Mouse (Mus musculus) heart, adult 8-10 months (tissue): ENCODE measurements around the gene Ccdc157. TPM values are rescaled to one million over a fixed set of nuclear protein-coding genes. Genes with fewer than 3 reads are reported as not detected.
"Not testable (repeated sequence)": the region's sequence is repeated elsewhere in the genome, so short reads cannot be mapped to it uniquely, and the experiment has no call there.

Source experiments
- DNase-seq: peaks from one replicate; pipeline ENCODE4 v3.0.0; 2022; ENCODE audit warnings: low spot score
- total RNA-seq, 4 experiments: library from RNA; stranded (reverse); gene quantifications; 2 replicates each; pipeline ENCODE4 v1.2.4; 2022

Gene Ccdc157
- total RNA-seq, 4 experiments from 2014 or later, result 3.0 to 4.2 (median 3.6) TPM

DNA sequence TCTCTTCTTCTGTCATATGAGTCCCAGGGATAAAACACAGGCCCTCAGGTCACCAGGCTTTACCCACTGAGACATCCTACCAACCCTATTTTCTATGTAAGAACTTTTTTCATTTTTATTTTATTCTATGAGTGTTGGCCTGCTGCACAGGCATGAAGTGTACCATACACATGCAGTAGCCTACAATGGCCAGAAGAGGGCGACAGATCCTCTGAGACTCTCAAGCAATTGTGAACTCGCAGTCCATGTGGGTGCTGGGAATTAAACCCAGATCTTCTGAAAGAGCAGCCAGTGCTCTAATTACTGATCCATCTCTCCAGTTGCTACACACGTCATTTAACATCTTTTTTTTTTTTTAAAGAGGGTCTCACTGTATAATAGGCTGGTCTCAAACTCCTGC is 26.6 kb downstream of the Ccdc157 start:
- DNase-seq, result no peak

DNA sequence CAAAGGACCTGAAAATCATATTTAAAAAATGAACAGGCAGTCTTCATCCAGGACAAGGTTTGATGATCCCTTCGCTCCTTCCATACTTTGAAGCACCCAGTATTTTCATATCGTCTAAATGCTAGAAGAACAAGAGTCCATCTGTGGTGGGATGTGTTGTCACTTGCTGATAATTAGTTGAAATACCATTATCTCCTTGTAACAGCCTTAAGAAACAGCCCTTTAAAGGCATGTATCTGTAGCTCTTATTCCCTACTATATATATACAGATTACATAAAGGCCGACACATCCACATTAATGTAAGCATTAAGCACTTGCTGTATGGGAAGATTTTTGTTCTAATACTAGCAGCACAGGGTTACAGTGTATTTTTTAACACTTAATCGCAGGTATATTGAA is 31.6 kb downstream of the Ccdc157 start:
- not testable (repeated sequence) for DNase-seq

DNA sequence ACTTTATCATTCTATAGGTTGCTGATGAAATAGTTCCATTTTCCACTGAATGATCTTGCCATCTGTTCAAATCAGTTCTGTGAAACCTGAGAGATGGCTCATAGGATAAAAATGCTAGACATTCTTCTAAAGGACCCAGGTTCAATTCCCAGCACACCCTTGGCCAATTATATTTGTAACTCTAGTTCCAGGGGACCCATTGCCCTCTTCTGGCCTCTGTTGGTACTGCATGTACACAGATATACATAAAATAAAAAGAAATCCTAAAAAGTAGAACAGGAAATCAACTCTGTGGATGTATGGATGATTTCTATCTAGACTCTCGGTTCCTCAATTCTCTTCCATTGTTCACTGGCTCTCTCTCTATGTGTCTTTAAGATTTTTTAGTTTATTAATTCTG is 33.0 kb downstream of the Ccdc157 start:
- no peak for DNase-seq

GRCm38 (mm10) chr11:4123922-4124321 is 36.2 kb downstream of the Ccdc157 start:
- DNase-seq, result no peak

DNA sequence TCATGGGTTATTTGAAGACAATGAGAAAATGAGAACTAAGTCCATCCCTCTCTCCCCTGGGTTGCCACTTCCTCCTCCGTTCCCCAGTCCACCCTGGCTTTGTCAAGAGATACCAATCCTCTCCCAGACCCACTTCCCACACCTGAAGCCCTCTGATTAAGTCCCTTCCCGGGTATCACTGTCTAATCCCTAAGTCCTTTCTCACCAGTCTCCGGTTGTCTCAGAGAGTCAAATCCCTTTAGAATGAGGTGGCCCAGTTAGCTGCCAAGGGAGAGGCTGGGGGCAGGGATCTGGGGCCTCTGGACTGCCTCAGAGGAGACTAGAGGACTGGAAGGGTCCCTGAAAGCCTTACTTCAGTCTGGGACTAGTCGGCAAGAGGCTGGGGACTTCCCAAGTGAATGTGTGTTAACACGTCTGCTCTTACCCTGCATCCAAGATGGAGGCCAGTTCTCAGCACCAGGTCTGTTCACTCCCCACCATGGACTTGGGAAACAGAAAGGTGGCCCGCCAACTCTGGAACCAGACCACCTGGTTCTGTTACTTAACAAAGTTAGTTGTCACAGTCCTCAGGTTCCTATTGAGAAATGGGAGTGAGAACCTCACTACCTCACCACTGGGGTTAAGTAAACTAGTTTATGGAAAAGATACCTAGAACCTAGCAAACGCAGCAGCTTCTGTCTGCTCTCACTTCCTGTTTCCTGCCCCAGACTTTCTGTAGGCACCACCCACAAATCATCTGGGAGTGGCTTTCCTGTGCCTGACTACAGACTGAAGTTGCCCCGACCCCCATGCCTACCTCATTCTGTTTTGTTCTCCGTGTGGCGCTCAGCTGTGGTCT is 37.1 kb downstream of the Ccdc157 start, which contains the start of gene Sec14l2:
Gene Sec14l2, minus strand, starts transcription at position 674 of the 838 bp plus-strand sequence.
- DNase-seq, result no peak

GRCm38 (mm10) chr11:4122226-4122625 is 37.9 kb downstream of the Ccdc157 start:
- no peak for DNase-seq

- no peak for DNase-seq
These were observed 38.4 kb downstream of the Ccdc157 start for GRCm38 (mm10) chr11:4121691-4122090.

GRCm38 (mm10) chr11:4119635-4120034 is 40.5 kb downstream of the Ccdc157 start:
- no peak for DNase-seq

DNA sequence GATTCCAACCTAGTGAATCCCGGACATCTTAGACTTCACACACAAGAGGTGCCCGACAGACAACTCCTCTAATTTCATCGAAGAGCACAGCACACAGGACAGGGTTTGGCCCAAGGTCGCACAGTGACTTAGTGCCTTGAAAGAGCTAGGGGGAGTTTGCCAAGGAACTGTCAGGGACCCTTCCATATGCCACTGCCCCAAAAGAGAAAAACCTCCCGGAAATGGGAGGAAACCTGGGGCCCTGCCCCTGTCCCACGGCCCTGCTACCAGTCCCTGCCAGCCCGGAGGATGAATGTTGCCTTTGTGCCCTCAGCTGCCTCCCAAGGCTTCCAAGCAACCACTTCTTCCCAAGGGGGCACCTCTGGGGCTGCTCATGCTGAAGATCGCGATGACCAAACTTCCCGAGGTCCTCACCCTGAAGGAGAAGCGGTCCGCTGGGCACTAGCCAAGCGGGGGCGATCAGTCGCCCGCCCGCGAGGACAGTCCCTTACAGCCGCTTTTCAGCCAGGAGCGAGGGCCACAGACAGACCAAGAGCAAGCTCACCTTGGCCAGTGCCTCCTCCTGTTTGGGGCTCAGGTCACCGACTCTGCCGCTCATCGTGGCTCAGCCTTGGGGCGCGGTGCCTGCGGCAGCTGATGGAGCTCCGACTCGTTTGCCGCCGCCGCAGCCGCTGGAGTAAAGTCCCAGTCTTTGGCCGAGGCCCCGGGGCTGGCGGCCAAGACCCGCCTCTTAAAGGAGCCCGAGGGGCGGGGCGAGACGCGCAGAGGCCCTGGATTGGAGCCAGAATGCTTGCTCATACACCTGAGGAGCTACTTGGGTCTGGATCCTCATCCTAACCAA is 41.8 kb downstream of the Ccdc157 start:
- peak; percentile 42 for DNase-seq

GRCm38 (mm10) chr11:4117372-4118071 is 42.6 kb downstream of the Ccdc157 start:
- DNase-seq, result no peak

- no peak for DNase-seq
These were observed 43.5 kb downstream of the Ccdc157 start for GRCm38 (mm10) chr11:4116458-4117141.

- DNase-seq, result no peak
These were observed 44.7 kb downstream of the Ccdc157 start for GRCm38 (mm10) chr11:4115407-4115806.

DNA sequence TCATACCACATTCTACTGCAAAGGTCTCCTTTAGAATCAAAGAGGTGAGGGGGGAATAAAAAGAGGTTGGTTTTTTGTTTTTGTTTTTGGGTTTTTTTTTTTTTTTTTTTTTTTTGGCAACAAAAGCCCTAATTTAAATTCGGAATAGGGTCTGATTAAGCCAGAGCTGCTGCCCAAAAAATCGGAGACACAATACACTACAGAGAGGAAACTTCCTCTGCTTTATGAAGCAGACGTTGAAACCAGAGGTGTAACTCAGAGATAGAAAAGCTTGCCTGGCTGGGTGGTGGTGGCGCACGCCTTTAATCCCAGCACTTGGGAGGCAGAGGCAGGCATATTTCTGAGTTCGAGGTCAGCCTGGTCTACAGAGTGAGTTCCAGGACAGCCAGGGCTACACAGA is 45.6 kb downstream of the Ccdc157 start:
- not testable (repeated sequence) for DNase-seq

DNA sequence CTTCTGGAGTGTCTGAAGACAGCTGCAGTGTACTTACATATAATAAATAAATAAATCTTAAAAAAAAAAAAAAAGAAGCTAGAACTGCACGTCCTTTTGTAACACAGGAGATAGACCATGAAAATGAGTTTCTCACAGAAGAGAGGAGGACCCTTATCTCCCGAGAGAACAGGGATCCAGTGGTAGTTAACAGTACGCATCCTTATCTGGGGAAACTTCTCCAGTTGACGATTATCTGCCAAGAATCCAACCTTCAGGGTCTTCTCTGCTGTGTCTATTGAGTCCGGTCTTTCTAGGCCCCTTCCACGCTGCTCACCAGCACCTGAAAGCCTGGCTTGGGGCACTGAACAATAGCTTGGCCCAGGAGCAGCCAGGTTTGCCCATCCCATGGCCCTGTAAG is 46.1 kb downstream of the Ccdc157 start:
- DNase-seq, result no peak

DNA sequence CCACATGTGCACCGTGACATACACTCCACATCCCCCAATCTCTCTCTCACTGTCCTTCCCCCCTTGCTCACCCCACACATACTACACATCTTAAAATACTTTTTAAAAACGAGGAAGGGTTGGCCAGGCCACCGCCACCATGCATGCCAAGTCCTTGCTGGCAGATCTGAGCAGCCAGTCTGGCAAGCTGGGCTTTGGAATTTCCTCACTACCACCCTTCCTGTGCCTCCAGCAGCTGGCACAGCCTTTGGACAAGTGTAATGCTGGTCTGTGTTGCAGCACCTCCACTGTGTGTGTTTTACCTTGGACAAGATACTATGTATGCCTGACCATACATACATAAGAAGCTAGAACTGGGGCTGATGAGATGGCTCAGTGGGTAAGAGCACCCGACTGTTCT is 46.6 kb downstream of the Ccdc157 start:
- no peak for DNase-seq

DNA sequence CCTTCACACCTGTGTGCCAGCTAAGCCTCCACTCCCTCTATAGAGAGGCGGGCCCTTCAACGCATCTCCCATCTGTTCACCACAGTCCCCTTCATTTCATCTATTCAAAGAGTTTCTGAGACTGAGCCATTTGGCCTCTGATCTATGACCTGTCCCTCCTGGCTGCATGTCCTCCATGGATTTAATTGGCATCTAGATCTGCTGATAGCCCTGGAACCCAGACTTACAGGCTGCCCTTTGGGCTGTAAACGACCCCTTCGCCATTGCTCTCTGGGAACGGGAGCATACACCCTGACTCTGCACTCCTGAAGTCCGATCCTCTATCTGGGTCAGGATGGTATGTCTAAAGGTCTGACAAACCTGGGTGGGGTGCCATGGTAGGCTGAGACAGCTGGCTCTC is 47.2 kb downstream of the Ccdc157 start:
- DNase-seq, result no peak

DNA sequence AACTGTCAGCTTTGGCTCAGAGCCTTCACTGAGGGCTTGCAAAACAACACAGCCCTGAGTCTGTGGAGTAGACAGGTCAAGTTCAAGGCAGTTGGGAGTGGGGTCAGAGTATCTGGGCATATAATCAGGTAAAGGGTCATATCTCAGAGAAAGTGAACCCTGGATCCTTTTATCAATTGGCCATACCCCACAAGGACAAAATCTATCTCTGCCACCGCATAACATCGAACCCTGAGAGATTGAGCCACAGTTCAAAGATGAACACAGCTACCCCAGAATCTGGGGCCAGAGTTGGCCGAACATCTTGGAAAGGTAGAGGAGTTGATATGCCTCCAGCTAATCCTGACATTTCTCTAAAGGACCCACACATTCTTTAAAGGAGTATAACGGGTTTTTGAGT is 48.1 kb downstream of the Ccdc157 start:
- DNase-seq, result no peak

GRCm38 (mm10) chr11:4108691-4109090 is 51.4 kb downstream of the Ccdc157 start:
- no peak for DNase-seq

DNA sequence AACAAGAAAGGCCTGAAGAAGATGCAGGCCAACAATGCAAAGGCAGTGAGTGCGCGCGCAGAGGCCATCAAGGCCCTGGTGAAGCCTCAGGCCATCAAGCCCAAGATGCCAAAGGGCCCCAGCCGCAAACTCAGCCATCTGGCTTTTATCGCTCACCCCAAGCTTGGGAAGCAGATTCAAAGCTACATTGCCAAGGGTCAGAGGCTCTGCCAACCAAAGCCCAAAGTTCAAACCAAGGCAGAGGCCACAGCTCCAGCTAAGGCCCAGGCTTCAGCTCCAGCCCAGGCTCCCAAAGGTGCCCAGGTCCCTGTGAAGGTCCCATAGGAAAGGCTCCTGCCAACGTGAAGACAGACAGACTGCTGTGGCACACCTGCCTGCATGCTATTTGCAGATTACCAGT is 52.2 kb downstream of the Ccdc157 start:
- DNase-seq, result not testable (repeated sequence)

GRCm38 (mm10) chr11:4105444-4105843 is 54.6 kb downstream of the Ccdc157 start:
- no peak for DNase-seq

- DNase-seq, result no peak
These were observed 55.1 kb downstream of the Ccdc157 start for GRCm38 (mm10) chr11:4104989-4105388.
